Mouse (Mus musculus) forebrain, postnatal 0 days (tissue): ENCODE results near the gene Nprl3. TPM values are rescaled to one million over a fixed set of nuclear protein-coding genes. Genes with fewer than 3 reads are reported as not detected.

Experiments
- ATAC-seq: fragments of 200-750 bp; cut with Nextera tagmentation; 2 replicates; pipeline ENCODE4 v1.8.0; 2017; ENCODE audit warnings: mild to moderate bottlenecking, moderate library complexity
- DNase-seq: peaks from one replicate; pipeline ENCODE4 v3.0.0-alpha.2; 2015
- H3K27ac ChIP-seq: fragments of 300-500 bp; sonication (generic); 2 replicates; pipeline ENCODE4 v1.5.1; 2014; ENCODE audit warnings: low read depth, mild to moderate bottlenecking, antibody characterized with exemption, low read length, moderate library complexity, mixed read lengths
- H3K27me3 ChIP-seq: fragments of 300-500 bp; sonication (generic); 2 replicates; pipeline ENCODE4 v1.6.1; 2014; ENCODE audit warnings: mild to moderate bottlenecking, low read length, mixed read lengths; ENCODE audit not compliant: insufficient read depth
- H3K36me3 ChIP-seq: fragments of 300-500 bp; sonication (generic); 2 replicates; pipeline ENCODE4 v1.6.1; 2014; ENCODE audit warnings: mild to moderate bottlenecking, moderate library complexity; ENCODE audit not compliant: insufficient read depth
- H3K4me1 ChIP-seq: fragments of 300-500 bp; sonication (generic); 2 replicates; pipeline ENCODE4 v1.6.1; 2014; ENCODE audit warnings: antibody characterized with exemption; ENCODE audit not compliant: insufficient read depth
- H3K4me2 ChIP-seq: fragments of 300-500 bp; sonication (generic); 2 replicates; pipeline ENCODE4 v1.6.1; 2014; ENCODE audit warnings: low read depth, mild to moderate bottlenecking, moderate library complexity
- H3K4me3 ChIP-seq: fragments of 300-500 bp; sonication (generic); 2 replicates; pipeline ENCODE4 v1.5.1; 2014; ENCODE audit warnings: low read depth, low read length, mixed read lengths
- H3K9ac ChIP-seq: fragments of 300-500 bp; sonication (generic); 2 replicates; pipeline ENCODE4 v1.6.1; 2014; ENCODE audit warnings: mild to moderate bottlenecking
- H3K9me3 ChIP-seq: fragments of 300-500 bp; sonication (generic); 2 replicates; pipeline ENCODE4 v1.6.1; 2016; ENCODE audit warnings: low read length
- CTCF ChIP-seq: sonication (generic); IDR thresholded peaks from 2 replicates; pipeline ENCODE4 v1.5.1; 2016; ENCODE audit warnings: antibody characterized with exemption, control low read depth, low read depth
- WGBS: fragments of 180-500 bp; shearing (Covaris S2); extraction: QIAGEN DNeasy Blood & Tissue Kit; methylation state at CpG from one replicate; pipeline ENCODE4 v1.1.7; 2014; 5-methylcytosine and 5-hydroxymethylcytosine counted together
- polyA plus RNA-seq: library from polyadenylated mRNA; unstranded; fragments of >200 nt; fragmentation: Nextera tagmentation; extraction: Ambion mirVana; gene quantifications from 2 replicates; pipeline ENCODE4 v1.2.1, GENCODE M21; 2015
- total RNA-seq: library from RNA; depleted of rRNA; stranded (reverse); fragments of >200 nt; gene quantifications from 2 replicates; pipeline ENCODE4 v1.2.3, GENCODE M21; 2014

The Nprl3 gene
- total and polyA plus RNA-seq, 2 experiments from 2014 or later, result 38.1 to 51.9 TPM

DNA sequence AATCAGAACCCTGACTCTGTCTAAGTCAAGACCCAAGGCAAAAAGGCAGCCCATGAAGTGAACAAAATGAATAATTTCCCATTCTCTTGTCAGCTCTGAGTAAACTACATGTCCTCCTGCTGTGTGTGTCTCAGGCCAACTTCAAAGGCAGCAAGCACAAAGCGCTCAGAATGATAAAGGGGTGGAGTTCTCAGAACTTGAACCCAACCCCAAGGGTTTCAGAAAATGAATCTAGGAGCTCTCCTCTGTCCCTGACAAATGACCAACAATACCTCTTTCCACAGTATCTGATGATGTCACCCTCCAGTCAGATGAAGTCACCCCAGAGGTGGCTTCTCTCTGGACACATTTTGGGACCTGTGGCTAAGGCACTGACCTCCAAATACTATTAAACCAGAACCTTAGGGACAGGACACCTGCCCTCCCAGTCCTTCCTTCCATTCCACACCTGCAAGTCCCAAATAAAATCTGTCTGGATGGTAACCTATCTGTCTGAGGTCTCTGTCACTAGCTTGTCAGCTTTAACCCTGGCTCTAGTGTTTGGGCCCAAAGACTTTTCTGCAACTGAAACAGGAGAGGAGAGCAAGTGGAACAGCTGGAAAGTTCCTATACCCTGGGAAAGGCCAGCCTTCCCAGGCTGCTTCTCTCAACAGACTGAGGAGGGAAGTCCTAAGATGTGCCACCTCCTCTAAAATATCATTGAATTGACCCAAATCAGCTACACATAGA is 14.1 kb upstream of the Nprl3 start:
- no peak overlapping the region for H3K9ac ChIP-seq
- no peak overlapping the region for H3K4me3 ChIP-seq
- no peaks in the 10 kb centered on the region for H3K4me1 ChIP-seq
- no peaks in the 10 kb centered on the region for H3K27me3 ChIP-seq
- DNase-seq (no peak), ATAC-seq (no peak)
- H3K36me3 ChIP-seq, result no peaks in the 10 kb centered on the region
- no peak for TF ChIP-seq CTCF
- no peak overlapping the region for H3K4me2 ChIP-seq
- 69% methylated on average over 1 of the region's 1 CpGs for WGBS
- H3K9me3 ChIP-seq, result no peaks in the 10 kb centered on the region
- H3K27ac ChIP-seq, result no peak overlapping the region

DNA sequence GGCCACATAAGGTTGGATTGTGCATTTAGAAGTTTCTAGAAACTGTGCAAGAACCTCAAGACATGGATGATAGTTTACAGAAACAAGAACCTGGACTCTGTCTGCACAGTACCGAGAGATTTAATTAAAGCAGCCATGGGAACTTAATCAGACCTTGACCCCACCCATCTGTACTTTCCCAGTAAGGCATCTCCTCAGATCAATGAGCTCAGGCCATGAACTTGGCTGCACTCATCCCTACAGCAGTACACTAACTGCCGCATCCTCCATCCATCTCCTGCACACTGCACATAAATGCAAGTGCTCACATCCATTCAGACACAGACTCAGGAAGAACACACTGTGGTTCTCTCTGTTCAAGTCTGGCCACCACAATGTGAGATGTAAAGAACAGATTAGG is 13.1 kb upstream of the Nprl3 start:
- Histone ChIP-seq H3K36me3 (no peaks in the 10 kb centered on the region), H3K4me3 (no peak overlapping the region), H3K4me1 (no peaks in the 10 kb centered on the region), H3K9ac (no peak overlapping the region), H3K4me2 (no peak overlapping the region), H3K27ac (no peak overlapping the region), H3K9me3 (no peaks in the 10 kb centered on the region), H3K27me3 (no peaks in the 10 kb centered on the region)
- ATAC-seq, result no peak
- DNase-seq, result no peak
- WGBS, result 64% methylated on average over 2 of the region's 2 CpGs
- no peak for TF ChIP-seq CTCF

DNA sequence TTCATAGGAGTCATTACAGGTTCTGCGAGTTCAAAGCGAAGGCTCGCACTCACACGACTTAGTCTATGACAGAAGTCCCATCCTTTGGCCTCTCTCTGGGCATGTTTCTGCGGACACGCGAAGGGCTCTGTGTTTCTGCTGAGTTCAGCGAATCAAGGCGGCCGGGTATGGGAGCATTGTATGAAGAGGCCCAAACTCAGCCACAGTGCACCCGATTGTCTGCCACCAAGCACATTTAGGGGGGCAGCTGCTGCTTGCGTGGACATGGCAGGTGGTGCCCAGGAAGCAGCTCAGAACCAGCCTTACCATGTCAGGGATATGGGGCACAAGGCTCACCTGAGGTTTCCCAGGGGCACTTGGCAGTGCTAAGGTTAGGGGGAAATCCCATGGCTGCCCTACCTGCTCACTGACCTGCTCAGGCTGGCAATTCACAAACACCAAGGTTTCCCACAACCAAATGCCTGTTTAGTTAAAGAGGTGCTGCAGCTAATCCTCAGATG is 11.0 kb upstream of the Nprl3 start:
- Histone ChIP-seq H3K4me1 (no peaks in the 10 kb centered on the region), H3K27me3 (no peaks in the 10 kb centered on the region), H3K36me3 (no peaks in the 10 kb centered on the region), H3K4me3 (no peak overlapping the region), H3K9me3 (no peaks in the 10 kb centered on the region), H3K27ac (no peak overlapping the region), H3K9ac (no peak overlapping the region), H3K4me2 (no peak overlapping the region)
- WGBS, result 83% methylated on average over 12 of the region's 12 CpGs
- ATAC-seq (no peak), DNase-seq (no peak)
- TF ChIP-seq CTCF, result no peak

DNA sequence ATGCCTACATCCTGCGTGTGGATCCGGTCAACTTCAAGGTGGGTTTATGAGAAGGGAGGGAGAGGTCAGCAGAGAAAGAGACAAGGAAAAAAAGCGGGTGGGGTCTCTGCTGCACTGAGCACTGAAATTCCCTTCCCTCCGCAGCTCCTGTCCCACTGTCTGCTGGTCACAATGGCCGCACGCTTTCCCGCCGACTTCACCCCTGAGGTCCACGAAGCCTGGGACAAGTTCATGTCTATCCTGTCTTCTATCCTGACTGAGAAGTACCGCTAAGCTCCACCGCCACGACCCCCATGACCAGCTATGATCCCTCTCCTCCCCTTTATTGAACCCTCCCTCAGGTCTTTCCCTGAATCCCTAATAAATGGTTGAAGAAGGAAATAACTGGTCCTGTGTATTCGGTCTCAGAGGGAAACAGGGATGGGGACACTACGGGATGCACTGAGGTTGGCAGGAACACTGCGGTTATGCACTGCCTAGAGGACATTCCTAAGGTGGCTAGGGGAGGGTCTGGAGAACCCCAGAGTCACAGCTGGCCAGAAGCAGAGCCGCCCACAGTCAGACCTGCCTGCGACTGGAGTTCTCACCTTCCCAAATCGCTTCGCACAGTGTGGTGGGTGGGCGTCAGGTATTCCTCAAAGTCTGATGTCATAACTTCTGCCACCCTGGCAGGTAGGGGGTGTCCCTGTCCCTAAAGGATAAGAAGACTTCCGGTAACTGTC is 10.4 kb upstream of the Nprl3 start:
- Histone ChIP-seq H3K27me3 (no peaks in the 10 kb centered on the region), H3K27ac (no peak overlapping the region), H3K36me3 (no peaks in the 10 kb centered on the region), H3K4me2 (no peak overlapping the region), H3K4me3 (no peak overlapping the region), H3K4me1 (no peaks in the 10 kb centered on the region), H3K9ac (no peak overlapping the region), H3K9me3 (no peaks in the 10 kb centered on the region)
- TF ChIP-seq CTCF, result no peak
- ATAC-seq (no peak), DNase-seq (no peak)
- 78% methylated on average over 21 of the region's 21 CpGs for WGBS

DNA sequence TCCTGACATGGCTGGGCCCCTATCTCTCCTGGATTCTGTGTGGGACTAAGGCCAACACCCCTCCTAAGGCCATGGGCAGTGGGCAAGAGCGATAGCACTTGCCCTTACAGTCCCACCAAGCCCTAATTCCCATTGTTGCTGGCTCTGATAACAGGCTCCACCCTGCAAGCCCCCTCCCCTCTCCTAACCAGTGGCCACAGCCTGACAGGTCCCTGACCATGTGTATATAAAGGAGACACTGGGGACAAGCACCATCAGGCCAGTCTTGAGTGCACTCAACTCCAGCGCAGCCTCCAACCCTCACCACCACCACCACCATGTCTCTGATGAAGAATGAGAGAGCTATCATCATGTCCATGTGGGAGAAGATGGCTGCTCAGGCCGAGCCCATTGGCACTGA is 8.8 kb upstream of the Nprl3 start, which contains the start of gene Hba-x:
Hba-x (plus strand) TSS at position 54 of the 400 bp plus-strand sequence.
- Histone ChIP-seq H3K4me2 (no peak within 1 kb of the TSS), H3K27ac (no peak within 1 kb of the TSS), H3K9me3 (no peaks in the 10 kb centered on the region), H3K4me3 (no peak within 1 kb of the TSS), H3K9ac (no peak within 1 kb of the TSS), H3K4me1 (no peaks in the 10 kb centered on the region), H3K27me3 (no peaks in the 10 kb centered on the region), H3K36me3 (no peaks in the 10 kb centered on the region)
- TF ChIP-seq CTCF, result no peak
- WGBS, result 76% methylated on average over 3 of the region's 3 CpGs
- no peak for ATAC-seq
- no peak for DNase-seq

DNA sequence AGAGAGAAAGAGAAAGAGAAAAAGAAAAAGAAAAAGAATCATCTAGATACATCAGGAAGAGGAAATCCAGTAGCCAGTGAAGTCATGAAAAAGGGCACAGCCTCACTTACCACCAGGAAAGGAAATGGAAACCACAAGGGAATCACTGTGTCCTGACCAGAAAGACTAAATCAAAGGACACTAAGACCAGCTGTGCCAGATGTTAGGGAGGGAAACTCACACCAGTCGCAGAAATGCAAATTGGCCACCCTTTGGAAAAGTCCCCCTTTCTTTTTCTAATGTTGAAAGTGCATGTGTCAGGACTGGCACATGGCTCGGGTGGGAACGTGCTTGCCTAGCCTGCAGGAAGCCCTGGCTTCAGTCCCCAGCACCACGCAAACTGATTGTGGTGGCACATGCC is 3.7 kb upstream of the Nprl3 start:
- no peaks in the 10 kb centered on the region for H3K27me3 ChIP-seq
- no peaks in the 10 kb centered on the region for H3K36me3 ChIP-seq
- H3K4me1 ChIP-seq, result peaks cover 5% of the 10 kb centered on the region; the same call in 1 of the 2 replicates
- no peak for DNase-seq
- H3K9me3 ChIP-seq, result no peaks in the 10 kb centered on the region
- H3K9ac ChIP-seq, result no peak overlapping the region
- TF ChIP-seq CTCF, result no peak
- no peak overlapping the region for H3K4me3 ChIP-seq
- WGBS, result 48% methylated on average over 4 of the region's 4 CpGs
- no peak for ATAC-seq
- no peak overlapping the region for H3K4me2 ChIP-seq
- no peak overlapping the region for H3K27ac ChIP-seq

DNA sequence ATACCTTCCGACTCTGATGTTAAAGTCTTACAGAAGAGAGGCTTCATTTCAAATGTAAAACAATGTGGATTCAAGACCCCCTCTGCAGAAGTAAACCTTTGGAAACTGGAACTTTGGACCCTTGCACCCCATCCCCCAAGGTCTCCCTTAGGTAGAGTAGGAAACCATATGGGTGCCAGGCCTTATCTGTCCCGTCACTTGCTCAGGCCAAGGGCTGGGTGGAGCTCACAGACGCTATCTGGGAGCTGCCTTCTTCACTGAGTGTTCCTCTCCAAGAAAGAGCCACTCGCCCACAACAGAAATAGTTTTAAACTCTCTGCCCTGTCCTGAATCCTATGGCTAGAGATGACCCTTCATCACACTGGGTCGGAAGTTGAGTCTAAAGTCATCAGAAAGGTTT is 1.4 kb upstream of the Nprl3 start:
- DNase-seq, result no peak
- no peak overlapping the region for H3K4me2 ChIP-seq
- peaks cover 5% of the 10 kb centered on the region; the same call in 1 of the 2 replicates for H3K4me1 ChIP-seq
- no peak overlapping the region for H3K9ac ChIP-seq
- H3K4me3 ChIP-seq, result no peak overlapping the region
- TF ChIP-seq CTCF, result no peak
- ATAC-seq, result no peak
- H3K27me3 ChIP-seq, result no peaks in the 10 kb centered on the region
- WGBS, result 83% methylated on average over 5 of the region's 5 CpGs
- H3K36me3 ChIP-seq, result no peaks in the 10 kb centered on the region
- no peaks in the 10 kb centered on the region for H3K9me3 ChIP-seq
- H3K27ac ChIP-seq, result no peak overlapping the region
